Mouse (Mus musculus) liver, embryonic 14.5 days (tissue): ENCODE data around the gene Stk4.

Experiments used
- CTCF ChIP-seq: IDR thresholded peaks from 2 replicates; pipeline ENCODE4 v1.5.1; 2016; ENCODE audit warnings: antibody characterized with exemption, low read depth, control low read depth
- EP300 ChIP-seq: IDR thresholded peaks from 2 replicates; pipeline ENCODE4 v1.6.1; 2016; ENCODE audit warnings: antibody characterized with exemption, low read depth

DNA sequence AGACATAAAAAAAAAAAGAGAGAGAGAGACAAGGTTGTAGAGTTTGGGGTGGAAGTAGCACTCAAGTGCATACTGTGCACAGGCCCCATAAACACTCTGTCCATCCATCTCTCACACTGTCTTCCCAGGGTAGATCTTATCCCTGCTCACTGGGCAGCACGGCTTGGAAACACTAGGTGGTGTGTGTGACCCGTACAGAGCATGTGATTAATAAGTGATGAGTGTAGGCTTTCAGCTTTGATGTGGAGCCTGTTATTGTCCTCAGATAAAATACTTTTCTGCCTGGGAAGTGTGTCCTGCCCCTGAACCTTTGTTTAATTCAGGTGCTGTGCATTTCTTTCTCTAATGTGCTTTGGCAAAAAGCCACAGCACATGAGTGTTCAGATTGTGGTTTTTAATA is 66.3 kb downstream of the Stk4 start:
- TF ChIP-seq CTCF (no peak), EP300 (no peak)
